Mouse (Mus musculus) monocyte, adult 2 months (primary cell): Measurements from ENCODE around the gene Tmem252.

Experiments used
- DNase-seq, 2 experiments: peaks; one replicate each; pipeline ENCODE4 v3.0.0; 2022; ENCODE audit warnings: low spot score in 2 of 2, low read depth in 1 of 2

Gene Tmem252

DNA sequence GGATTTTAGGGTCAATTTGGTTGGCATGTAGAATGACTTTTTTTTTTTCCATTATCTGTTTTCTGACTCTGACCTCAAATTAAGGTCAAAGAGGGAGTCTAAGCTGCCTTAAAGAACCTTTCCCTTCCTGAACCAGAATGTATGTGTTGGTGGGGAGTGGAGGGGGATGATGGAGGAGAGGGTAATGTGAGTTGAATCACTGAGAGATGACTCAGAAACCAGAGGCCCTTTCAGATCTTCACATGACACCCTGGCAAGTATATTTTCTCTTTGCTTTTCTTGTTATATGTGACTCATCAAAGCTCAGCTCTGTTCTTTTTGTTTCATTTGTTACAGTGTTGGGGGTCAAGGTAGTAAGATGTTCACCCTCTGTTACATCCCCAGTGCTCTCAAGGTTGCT is 46.6 kb downstream of the Tmem252 start:
- no peak for DNase-seq

DNA sequence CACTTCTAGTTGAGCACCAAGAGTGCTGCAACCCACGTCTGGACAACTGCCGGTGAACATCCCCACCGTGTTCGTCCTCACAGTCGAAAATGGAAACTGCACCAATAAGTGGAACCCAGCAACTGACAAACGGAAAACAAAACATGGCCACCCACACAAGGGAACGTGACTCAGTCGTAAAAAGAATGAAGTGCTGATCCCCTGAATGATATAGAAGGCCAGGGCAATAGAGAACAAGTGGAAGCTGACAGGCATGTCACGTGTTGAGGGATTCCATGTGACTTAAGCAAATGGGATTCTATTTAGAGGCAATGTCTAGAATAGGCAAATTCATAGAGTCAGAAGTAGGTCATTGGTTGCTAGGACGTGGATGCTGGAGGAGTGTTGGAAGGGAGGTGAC is 50.6 kb downstream of the Tmem252 start:
- DNase-seq = no peak

DNA sequence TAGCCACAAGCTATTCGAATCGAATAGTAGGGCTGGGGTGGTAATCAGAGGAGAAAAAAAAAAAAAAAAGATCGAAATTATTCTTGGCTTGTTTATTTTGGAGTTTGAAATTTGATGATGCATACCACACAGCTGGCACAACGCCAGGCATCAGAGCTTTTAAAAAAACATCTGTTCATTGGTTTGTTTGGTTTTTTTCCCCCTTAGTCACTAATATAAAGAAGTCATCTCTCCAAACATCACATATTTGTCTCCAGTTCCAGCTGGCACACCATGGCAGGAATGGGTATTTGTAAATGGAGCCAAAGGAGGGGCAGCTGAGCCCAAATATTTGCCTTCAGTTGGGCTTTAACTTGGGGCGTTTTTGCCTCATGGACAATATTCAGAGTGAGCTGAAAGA is 56.9 kb downstream of the Tmem252 start:
- no peak for DNase-seq
